Mouse (Mus musculus): ENCODE measurements around the gene Slc12a8. TPM values are rescaled to one million over a fixed set of nuclear protein-coding genes. Genes with fewer than 3 reads are reported as not detected.

The Slc12a8 gene
- polyA plus RNA-seq, 1 experiment from 2014 or later, result 0.72 TPM

DNA sequence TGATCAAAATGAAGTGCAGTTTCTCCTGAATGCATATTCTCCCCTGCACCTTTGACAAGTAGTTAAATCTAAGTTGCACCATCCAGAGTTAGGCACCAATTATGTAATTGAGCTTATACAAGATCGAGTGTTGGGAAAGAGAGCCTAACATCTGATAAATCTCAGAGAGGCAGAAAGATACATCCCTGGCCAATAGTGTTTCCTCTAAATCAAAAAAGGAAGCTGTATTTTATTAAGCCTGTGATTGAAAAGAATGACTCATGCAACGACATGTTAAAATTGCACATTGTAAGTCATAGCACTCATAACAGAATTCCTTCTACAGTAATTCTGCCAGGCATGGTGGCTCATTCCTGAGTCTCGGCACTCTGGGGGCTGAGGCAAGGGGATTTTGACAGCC is 124.7 kb downstream of the Slc12a8 start:
- no peak for ATAC-seq (ENCODE audit: insufficient number of reproducible peaks, low FRiP score, low TSS enrichment, low read depth)
- Histone ChIP-seq H3K27me3 (no peaks in the 10 kb centered on the region), H3K4me2 (no peak overlapping the region), H3K4me3 (no peak overlapping the region), H3K9me3 (no peaks in the 10 kb centered on the region), H3K36me3 (no peaks in the 10 kb centered on the region), H3K4me1 (no peaks in the 10 kb centered on the region), H3K9ac (no peak overlapping the region), H3K27ac (no peak overlapping the region)
- 34% methylated on average over 3 of the region's 3 CpGs for WGBS

DNA sequence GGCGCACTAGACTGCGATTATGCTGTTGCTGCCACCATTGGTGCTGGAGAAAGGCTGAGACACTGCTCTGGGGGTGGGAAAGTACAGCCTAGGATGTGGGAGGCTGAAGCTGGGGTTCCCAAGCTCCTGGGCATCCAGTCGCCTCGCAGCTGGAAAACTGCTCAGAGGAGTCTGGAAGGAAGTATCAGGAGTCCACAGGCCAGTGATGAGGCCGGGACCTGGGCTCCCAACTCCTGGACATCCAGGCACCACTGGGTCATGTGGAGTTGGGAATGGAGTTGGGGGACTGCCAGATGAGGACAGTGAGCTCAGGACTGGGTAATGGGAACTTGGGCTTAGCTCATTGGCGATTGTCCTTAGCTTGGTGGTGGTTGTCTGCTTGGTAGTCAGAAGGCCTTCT is 136.0 kb downstream of the Slc12a8 start:
- no peak overlapping the region for H3K27ac ChIP-seq
- H3K4me2 ChIP-seq, result no peak overlapping the region
- no peak overlapping the region for H3K4me3 ChIP-seq
- no peak overlapping the region for H3K9ac ChIP-seq
- no peaks in the 10 kb centered on the region for H3K9me3 ChIP-seq
- 90% methylated on average over 6 of the region's 6 CpGs for WGBS
- no peak for ATAC-seq (ENCODE audit: insufficient number of reproducible peaks, low FRiP score, low TSS enrichment, low read depth)
- H3K36me3 ChIP-seq, result no peaks in the 10 kb centered on the region
- H3K4me1 ChIP-seq, result no peaks in the 10 kb centered on the region
- H3K27me3 ChIP-seq, result no peaks in the 10 kb centered on the region

DNA sequence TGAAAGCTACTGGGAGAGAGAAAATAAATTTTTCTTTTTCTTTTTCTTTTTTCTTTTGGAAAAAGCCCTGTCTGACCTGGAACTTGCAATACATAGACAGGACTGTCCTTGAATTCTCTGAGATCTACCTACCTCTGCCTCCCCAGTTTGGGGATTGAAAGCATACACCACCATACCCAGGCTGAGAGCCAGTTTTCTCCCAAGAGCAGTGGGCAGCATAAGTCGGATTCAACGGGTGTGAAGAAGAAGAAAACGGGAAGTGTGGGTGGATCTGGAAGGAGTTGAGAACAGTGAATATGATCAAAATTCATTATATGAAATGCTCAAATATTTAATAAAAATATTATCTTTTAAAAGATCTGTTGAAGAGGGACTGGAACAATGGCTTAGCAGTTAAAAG is 138.3 kb downstream of the Slc12a8 start:
- Histone ChIP-seq H3K27me3 (no peaks in the 10 kb centered on the region), H3K9me3 (no peaks in the 10 kb centered on the region), H3K4me2 (no peak overlapping the region), H3K36me3 (no peaks in the 10 kb centered on the region), H3K4me1 (no peaks in the 10 kb centered on the region), H3K4me3 (no peak overlapping the region), H3K9ac (no peak overlapping the region), H3K27ac (no peak overlapping the region)
- ATAC-seq (ENCODE audit: insufficient number of reproducible peaks, low FRiP score, low TSS enrichment, low read depth), result no peak
- WGBS, result 83% methylated on average over 3 of the region's 3 CpGs

DNA sequence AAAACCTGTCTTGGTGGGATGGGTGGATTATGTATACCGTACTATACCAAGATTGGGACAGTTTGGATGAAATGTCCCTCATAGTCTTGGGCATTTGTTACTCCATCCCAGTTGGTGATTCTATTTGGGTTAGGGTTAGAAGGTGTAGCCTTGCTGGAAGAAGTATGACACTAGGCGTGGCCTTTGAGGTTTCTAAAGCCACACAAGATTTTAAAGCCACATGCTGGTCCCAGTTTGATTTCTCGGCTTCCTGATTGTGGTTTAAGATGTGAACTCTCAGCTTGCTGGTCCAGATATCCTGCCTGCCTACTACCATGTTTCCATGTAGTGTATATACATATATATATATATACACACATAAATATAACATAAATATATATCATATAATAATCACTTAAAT is 140.1 kb downstream of the Slc12a8 start:
- Histone ChIP-seq H3K4me3 (no peak overlapping the region), H3K9me3 (no peaks in the 10 kb centered on the region), H3K4me2 (no peak overlapping the region), H3K27me3 (no peaks in the 10 kb centered on the region), H3K36me3 (no peaks in the 10 kb centered on the region), H3K4me1 (no peaks in the 10 kb centered on the region), H3K9ac (no peak overlapping the region), H3K27ac (no peak overlapping the region)
- ATAC-seq (ENCODE audit: insufficient number of reproducible peaks, low FRiP score, low TSS enrichment, low read depth), result no peak
- WGBS, result 85% methylated on average over 3 of the region's 3 CpGs

DNA sequence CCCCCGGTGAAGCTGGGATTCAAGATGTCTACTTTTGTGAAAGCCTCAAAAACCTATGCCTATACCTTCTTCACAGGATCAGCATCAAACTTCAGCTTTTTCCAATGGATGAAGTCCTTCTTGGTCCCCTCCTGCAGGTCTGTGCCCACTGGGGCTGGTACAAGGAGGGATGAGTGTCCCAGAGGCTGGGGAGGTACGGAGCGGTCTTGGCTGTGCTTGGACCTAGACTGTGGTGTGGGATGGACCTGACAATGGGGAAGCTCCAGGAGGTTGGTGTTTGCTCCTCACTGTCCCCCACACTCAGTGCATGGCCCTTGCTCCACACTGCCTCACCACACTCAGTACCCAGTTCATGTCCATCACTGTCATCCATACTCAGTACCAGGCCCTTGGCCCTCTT is 141.0 kb downstream of the Slc12a8 start:
- H3K27me3 ChIP-seq, result no peaks in the 10 kb centered on the region
- H3K4me3 ChIP-seq, result no peak overlapping the region
- H3K4me2 ChIP-seq, result no peak overlapping the region
- H3K9me3 ChIP-seq, result no peaks in the 10 kb centered on the region
- no peaks in the 10 kb centered on the region for H3K4me1 ChIP-seq
- ATAC-seq (ENCODE audit: insufficient number of reproducible peaks, low FRiP score, low TSS enrichment, low read depth), result no peak
- H3K9ac ChIP-seq, result no peak overlapping the region
- 89% methylated on average over 3 of the region's 3 CpGs for WGBS
- no peaks in the 10 kb centered on the region for H3K36me3 ChIP-seq
- no peak overlapping the region for H3K27ac ChIP-seq

DNA sequence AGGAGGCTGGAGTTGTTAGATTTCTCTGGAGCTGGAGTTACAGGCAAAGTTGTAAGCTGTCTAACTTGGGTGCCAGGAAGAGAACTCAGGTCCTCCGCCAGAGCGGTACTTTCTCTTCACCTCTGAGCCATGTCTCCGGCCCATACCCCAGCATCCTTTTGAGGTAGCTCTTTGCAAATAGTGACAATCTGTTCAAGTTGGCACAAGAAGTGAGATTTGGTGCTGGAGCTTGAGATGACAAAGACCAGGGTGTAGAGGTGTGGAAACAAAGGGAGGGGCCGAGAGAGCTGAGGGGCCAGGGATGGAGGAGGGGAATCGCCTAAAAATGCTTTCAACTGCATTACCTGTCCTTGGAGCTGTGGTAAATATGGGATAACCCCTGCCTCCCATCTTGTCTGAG is 142.4 kb downstream of the Slc12a8 start:
- H3K27me3 ChIP-seq, result no peaks in the 10 kb centered on the region
- no peaks in the 10 kb centered on the region for H3K9me3 ChIP-seq
- H3K27ac ChIP-seq, result no peak overlapping the region
- 84% methylated on average over 5 of the region's 5 CpGs for WGBS
- no peak overlapping the region for H3K4me2 ChIP-seq
- H3K4me3 ChIP-seq, result no peak overlapping the region
- H3K9ac ChIP-seq, result no peak overlapping the region
- no peak for ATAC-seq (ENCODE audit: insufficient number of reproducible peaks, low FRiP score, low TSS enrichment, low read depth)
- no peaks in the 10 kb centered on the region for H3K4me1 ChIP-seq
- H3K36me3 ChIP-seq, result no peaks in the 10 kb centered on the region

DNA sequence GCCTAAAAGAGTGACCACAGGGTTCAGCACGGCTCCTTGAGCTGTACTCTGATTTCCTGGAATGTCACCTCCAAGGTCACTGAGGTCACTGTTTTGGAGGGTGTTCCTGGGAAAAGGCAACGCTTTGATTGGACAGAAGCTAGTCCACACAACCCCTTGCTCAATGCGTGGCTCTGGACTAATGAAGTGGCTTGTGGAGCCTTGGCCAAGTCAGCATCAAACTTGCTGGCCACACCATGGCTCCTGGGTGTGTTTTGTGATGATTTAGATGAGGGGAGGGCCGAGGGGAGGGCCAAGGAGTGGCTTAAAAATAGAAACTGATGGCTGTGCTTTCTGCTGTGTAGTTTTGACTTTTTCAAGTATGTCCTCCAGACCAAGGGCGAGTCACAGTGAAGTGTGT is 143.0 kb downstream of the Slc12a8 start:
- H3K9me3 ChIP-seq, result no peaks in the 10 kb centered on the region
- WGBS, result 49% methylated on average over 5 of the region's 5 CpGs
- H3K36me3 ChIP-seq, result no peaks in the 10 kb centered on the region
- H3K4me2 ChIP-seq, result no peak overlapping the region
- ATAC-seq (ENCODE audit: insufficient number of reproducible peaks, low FRiP score, low TSS enrichment, low read depth), result no peak
- H3K4me3 ChIP-seq, result no peak overlapping the region
- H3K4me1 ChIP-seq, result no peaks in the 10 kb centered on the region
- H3K27ac ChIP-seq, result no peak overlapping the region
- H3K27me3 ChIP-seq, result no peaks in the 10 kb centered on the region
- no peak overlapping the region for H3K9ac ChIP-seq

DNA sequence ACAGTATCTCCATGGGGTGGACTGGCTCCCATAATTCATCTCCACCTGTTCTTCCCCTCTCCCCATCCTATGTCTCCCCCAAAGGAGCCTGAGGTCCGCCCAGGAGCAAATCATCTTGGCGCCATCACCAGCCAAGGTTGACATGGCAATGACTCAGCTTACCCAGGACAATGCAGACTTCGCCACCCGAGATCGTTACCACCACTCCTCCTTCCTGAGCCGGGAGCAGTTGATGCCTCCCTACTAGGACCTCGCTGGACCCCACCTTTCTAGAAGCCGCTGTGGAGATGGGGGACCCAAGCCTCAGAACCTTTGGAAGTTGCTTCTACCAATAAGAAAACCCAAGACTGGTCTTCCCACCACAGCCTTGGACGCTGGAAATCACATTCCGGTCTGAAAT is 145.7 kb downstream of the Slc12a8 start:
- no peak overlapping the region for H3K9ac ChIP-seq
- no peak overlapping the region for H3K4me2 ChIP-seq
- WGBS, result 91% methylated on average over 10 of the region's 10 CpGs
- no peak for ATAC-seq (ENCODE audit: insufficient number of reproducible peaks, low FRiP score, low TSS enrichment, low read depth)
- H3K27me3 ChIP-seq, result no peaks in the 10 kb centered on the region
- H3K4me1 ChIP-seq, result no peaks in the 10 kb centered on the region
- no peaks in the 10 kb centered on the region for H3K9me3 ChIP-seq
- no peaks in the 10 kb centered on the region for H3K36me3 ChIP-seq
- no peak overlapping the region for H3K4me3 ChIP-seq
- no peak overlapping the region for H3K27ac ChIP-seq

DNA sequence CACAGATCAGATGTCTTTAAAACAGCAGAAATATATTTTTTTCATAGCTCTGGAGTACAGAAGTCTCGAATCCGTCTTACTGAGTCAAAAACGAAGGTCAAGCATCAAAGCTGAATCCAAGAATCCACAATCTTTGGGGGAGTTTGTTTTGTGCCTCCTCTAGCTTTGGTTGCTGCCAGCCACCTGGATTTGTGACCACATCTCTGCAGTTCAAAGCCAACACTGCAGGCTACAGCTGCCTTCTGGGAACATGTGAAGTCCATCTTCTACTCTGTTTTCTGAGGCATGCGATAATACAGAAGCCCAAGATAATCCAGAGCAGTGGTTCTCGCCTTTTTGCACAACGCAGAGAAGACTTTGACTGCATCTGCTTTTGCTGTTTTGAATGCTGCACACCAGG is 149.1 kb downstream of the Slc12a8 start:
- no peak overlapping the region for H3K4me2 ChIP-seq
- whole genome bisulfite sequencing, result 76% methylated on average over 6 of the region's 6 CpGs
- H3K4me3 ChIP-seq, result no peak overlapping the region
- H3K36me3 ChIP-seq, result no peaks in the 10 kb centered on the region
- H3K9ac ChIP-seq, result no peak overlapping the region
- no peak for ATAC-seq (ENCODE audit: insufficient number of reproducible peaks, low FRiP score, low TSS enrichment, low read depth)
- H3K9me3 ChIP-seq, result no peaks in the 10 kb centered on the region
- no peak overlapping the region for H3K27ac ChIP-seq
- 0 out of 2 replicates have a peak, but pooled peaks cover 2% of the 10 kb centered on the region for H3K4me1 ChIP-seq
- H3K27me3 ChIP-seq, result no peaks in the 10 kb centered on the region

DNA sequence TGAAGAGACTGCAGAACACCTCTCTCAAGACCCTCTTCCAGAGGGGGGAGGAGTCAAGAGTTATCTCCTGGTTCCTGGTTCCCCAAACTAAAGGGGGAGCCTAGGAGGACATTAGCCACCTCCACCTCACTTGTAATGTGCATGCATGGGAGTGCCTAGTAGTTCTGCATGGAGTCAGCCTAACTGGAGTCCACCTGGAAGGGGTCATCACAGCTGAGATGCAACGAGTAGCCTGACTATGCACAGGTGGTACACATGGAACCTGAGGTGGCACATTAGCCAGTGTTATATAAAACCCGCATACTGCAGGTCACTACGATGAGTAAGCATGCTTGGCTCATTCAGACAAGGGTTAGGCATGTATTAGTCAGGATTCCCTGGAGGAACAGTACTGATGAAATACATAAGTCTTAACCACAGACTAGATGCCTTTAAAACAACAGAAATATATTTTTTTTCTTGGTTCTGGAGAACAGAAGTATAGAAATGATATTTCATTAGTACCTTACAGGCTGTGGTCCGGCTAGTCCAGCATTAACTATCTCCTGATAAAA is 149.9 kb downstream of the Slc12a8 start:
- no peak for ATAC-seq (ENCODE audit: insufficient number of reproducible peaks, low FRiP score, low TSS enrichment, low read depth)
- H3K27ac ChIP-seq, result no peak overlapping the region
- H3K9ac ChIP-seq, result no peak overlapping the region
- H3K9me3 ChIP-seq, result no peaks in the 10 kb centered on the region
- H3K36me3 ChIP-seq, result no peaks in the 10 kb centered on the region
- H3K27me3 ChIP-seq, result no peaks in the 10 kb centered on the region
- 84% methylated on average over 4 of the region's 4 CpGs for WGBS
- 0 out of 2 replicates have a peak, but pooled peaks cover 2% of the 10 kb centered on the region for H3K4me1 ChIP-seq
- no peak overlapping the region for H3K4me2 ChIP-seq
- no peak overlapping the region for H3K4me3 ChIP-seq

DNA sequence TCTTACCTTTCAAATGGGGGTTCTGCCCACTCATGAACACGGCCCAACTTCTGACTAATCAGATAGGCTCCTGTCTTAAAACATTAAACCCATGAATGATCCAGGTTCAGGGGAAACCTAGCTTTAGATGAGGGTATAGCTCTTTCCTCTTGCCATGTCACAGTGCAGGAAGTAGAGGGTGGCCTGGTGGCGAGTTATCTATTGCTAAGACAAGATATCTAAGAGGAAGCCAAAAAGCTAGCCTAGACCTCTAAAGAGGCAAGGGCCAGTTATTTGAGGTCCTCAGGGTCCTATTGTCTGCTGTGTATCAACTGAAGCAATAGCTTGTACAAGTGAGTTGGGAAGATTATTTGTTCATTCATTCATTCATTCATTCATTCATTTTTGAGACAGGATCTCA is 151.3 kb downstream of the Slc12a8 start:
- Histone ChIP-seq H3K4me1 (0 out of 2 replicates have a peak, but pooled peaks cover 2% of the 10 kb centered on the region), H3K27ac (no peak overlapping the region), H3K9me3 (no peaks in the 10 kb centered on the region), H3K9ac (no peak overlapping the region), H3K36me3 (no peaks in the 10 kb centered on the region), H3K4me2 (no peak overlapping the region), H3K27me3 (no peaks in the 10 kb centered on the region), H3K4me3 (no peak overlapping the region)
- 91% methylated on average over 2 of the region's 2 CpGs for WGBS
- no peak for ATAC-seq (ENCODE audit: insufficient number of reproducible peaks, low FRiP score, low TSS enrichment, low read depth)

DNA sequence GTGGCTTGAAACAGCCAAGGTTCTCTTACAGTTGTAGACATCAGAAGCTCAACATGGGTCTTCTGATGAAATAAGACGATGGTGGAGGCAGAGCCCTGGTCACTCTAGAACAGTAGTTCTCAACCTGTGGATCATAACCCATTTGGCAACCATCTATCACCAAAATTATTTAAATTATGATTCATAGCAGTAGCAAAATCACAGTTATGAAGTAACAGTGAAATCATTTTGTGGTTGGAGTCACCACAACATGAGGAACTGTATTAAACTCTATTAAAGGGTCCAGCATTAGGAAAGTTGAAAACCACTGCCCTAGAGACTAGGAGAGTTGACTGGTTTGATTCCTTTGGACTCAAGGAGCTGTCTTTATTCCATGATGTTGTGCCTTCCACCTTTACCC is 151.9 kb downstream of the Slc12a8 start:
- H3K9me3 ChIP-seq, result no peaks in the 10 kb centered on the region
- 94% methylated on average over 1 of the region's 1 CpGs for WGBS
- H3K9ac ChIP-seq, result no peak overlapping the region
- H3K27ac ChIP-seq, result no peak overlapping the region
- H3K36me3 ChIP-seq, result no peaks in the 10 kb centered on the region
- no peak overlapping the region for H3K4me2 ChIP-seq
- H3K4me3 ChIP-seq, result no peak overlapping the region
- H3K27me3 ChIP-seq, result no peaks in the 10 kb centered on the region
- no peak for ATAC-seq (ENCODE audit: insufficient number of reproducible peaks, low FRiP score, low TSS enrichment, low read depth)
- H3K4me1 ChIP-seq, result 0 out of 2 replicates have a peak, but pooled peaks cover 2% of the 10 kb centered on the region

DNA sequence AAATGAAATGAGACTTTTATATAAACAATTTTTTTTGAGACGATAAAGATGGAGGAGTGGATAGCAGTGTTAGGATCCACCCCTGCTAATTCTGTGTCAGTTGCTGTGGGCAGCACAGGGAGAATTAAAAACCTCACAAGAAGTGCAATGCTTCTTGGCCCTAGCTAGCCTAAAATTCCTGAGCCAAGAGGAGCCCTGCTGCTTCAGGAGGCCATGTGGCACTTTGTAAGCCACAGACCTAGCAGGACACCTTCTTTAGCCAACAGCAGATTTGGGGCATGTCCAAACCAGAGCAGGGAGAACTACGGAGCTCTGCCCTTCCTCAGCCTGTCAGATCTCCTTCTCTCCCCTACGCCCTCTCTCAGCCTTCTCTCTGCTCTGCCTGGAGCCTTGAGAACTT is 153.2 kb downstream of the Slc12a8 start:
- Histone ChIP-seq H3K27ac (0 out of 2 replicates have a peak overlapping the region, but pooled peaks have one; percentile 28), H3K4me3 (no peak overlapping the region), H3K9me3 (no peaks in the 10 kb centered on the region), H3K4me1 (peaks cover 5% of the 10 kb centered on the region; the same call in 1 of the 2 replicates), H3K4me2 (no peak overlapping the region), H3K27me3 (no peaks in the 10 kb centered on the region), H3K9ac (no peak overlapping the region), H3K36me3 (no peaks in the 10 kb centered on the region)
- ATAC-seq (ENCODE audit: insufficient number of reproducible peaks, low FRiP score, low TSS enrichment, low read depth), result 0 out of 2 replicates have a peak, but pooled peaks have one; percentile 58
- 61% methylated on average over 3 of the region's 3 CpGs for WGBS

Measured in limb, embryonic 15.5 days (tissue).